Mouse (Mus musculus): ENCODE measurements at regions not wholly inside any gene's neighbourhood (a gene's known extent, or its start where the extent isn't known, plus 50 kb on each side); places are given as distances from the start of the nearest gene placed in this dataset.

DNA sequence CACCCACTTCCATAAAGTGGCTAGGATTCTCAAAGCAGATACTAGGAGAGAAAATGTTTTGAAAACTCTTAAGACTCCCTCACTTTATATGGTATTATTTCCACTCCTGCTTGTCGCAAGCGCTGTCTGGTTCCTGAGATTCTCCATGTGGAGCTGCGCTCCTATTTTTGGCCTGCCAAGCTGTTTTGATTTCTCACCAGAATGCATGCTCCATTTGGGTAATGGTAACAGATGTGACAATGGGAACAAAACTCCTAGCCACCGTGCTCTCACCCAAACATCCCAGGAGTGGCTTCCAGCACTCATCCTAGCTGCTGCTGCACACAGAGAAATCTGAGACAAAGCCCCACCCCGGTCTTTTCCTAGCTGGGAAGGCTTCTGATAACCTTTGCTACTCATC is 749.6 kb downstream of the Ntrk3 start:
- no peak for DNase-seq (ENCODE audit: low spot score in 2 of 2)

DNA sequence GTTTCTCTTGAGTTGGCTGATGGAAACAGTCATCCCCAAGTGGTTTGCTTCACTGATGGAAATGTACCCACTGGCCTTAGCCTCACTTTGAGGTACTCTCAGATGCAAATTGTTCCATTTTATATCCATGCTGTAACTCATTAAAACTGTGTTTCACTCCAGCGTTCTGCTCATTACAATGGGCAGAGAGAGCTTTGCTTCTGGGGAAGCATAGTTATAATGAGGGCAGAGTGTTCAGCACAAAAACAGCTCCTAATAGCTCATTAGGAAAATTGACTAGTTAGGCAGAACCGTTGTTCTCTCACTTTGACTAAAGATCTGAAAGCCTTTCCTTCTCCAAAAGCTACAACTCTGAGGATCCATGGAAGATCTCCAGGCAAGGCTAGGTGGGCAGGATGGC is 771.2 kb downstream of the Ntrk3 start:
- no peak for DNase-seq (ENCODE audit: low spot score in 2 of 2)

DNA sequence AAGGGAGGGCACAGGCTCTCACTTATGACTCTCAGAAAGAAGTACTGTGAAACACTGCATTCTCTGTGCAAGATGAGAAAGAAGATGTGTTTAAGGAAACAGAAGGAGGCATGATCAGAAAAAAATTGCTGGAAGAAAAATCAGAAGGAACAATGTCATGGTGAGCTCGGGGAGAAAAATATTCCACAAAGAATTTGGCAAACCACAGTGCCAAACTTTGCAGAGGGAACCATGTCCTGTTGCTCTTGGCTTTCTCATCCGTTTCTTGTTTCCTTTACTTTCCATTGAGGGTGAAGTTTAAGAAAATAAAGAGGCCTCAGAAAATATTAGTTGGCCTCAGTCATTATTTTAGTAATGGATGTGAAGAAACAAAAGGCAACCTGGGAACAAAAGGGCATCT is 804.4 kb downstream of the Ntrk3 start:
- DNase-seq (ENCODE audit: low spot score in 2 of 2): no peak

DNA sequence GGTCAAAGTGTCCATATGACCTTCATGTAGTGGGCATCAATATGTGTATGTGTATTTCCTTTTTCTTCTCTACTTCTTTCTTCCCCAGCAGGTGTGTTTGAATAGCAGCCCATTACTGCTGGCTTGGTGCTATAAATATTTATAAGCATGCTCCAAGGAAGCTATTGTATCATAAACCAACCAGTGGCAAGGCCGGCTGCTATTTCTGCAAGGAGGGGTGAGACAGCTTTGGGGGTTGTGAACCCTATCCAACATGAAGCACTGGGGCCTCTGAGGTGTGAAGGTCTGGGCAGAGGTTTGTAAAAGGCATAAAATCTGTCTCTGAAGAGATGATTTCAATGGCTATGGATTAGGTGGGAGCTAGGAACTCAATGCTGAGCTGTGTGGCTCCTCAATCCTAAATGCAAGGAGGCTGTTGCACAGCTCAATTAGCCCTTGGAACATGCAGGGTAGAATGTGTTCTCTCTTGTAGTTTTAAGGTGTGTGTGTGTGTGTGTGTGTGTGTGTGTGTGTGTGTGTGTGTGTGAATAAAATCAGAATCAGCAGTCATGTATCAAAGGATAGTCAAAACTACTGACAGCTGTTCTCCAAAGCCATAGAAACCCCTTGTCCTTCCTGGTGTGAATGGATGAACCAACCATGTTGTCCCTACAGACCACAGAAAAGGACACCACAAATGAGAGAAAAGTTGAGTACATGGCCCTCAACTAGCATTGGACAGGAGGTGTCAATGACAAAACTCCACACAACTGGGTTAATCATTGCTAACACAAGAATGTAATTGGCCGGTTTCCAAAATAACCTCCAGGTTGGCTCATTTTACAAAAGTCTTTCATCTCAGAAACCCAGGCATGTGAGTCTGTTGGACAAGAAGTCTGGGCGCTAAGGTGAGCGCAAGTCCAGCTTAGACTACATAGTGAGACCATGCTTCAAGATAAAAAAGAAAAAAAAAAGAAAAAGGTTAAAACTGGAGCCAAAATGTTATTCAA is 809.0 kb downstream of the Ntrk3 start:
- no peak for DNase-seq (ENCODE audit: low spot score in 2 of 2)

DNA sequence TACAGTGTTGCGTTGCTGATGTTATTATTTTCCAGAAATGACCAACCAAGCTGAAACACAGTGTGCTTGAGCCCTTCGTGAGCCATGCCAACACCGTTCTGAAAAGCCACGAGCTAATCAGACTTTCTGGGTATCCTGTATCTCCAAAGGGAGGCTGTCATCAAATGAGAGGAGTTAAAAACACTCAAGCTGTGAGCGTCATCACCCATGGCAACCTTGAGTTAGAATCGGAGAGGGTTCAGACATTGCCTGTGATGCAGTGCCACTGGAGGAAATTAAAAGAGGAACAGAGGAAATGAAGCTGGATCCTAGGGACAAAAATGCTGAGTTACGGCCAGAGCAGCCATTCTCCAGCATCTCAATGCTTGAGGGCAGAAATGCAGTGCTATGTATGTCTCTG is 838.6 kb downstream of the Ntrk3 start:
- no peak for DNase-seq (ENCODE audit: low spot score in 2 of 2)

DNA sequence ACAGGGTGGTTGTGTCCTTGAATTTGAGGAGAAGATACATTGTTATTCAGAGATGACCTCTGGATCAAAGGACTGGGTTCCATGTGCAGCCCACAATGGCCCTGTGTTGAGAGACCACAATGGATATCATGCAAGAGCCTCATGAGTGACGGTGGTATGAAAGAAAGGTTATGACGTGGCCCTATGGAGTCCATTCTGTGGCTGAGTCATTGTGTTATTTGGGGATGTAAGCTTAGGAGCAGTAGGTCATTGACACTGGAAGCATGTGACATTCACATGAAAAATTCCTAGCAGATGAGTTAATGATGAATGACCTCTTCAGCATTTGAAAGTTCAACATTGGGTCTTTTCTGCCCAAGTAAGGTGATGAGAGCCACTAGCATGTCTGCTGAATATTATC is 849.3 kb downstream of the Ntrk3 start:
- no peak for DNase-seq (ENCODE audit: low spot score in 2 of 2)

DNA sequence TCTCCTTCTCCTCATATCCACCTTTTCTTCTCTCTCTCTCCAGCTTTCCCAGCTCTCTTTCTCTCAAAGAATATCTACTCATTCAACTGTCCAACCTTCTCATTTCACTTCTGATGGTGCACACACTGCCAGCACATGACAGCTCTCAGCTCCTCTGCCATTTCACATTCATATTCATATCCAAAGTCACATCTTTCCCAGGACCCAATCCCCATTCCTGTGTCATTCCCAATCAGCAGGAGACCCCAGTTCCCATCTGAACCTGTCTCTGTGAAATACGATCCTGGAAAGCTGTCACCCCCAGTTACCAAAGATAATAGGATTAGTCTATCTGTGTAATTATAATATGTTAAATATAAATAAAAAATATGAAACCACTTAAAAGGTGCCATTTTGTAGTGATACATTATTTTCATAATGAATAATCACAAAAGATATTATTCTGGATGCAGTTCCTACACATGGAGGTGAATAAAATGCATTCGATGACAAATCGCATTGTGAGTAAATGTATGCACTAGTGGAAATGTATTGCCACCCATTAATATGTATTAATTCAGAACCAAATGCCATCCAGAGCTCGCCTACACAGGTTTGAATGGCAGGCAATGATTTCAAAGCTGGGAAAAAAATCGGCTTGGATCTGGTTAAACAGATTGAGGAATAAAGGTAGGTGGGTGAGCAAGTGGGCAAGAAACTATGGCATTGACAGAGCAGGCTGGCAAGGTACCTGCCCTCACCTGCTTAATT is 855.0 kb downstream of the Ntrk3 start:
- no peak for DNase-seq (ENCODE audit: low spot score in 2 of 2)

DNA sequence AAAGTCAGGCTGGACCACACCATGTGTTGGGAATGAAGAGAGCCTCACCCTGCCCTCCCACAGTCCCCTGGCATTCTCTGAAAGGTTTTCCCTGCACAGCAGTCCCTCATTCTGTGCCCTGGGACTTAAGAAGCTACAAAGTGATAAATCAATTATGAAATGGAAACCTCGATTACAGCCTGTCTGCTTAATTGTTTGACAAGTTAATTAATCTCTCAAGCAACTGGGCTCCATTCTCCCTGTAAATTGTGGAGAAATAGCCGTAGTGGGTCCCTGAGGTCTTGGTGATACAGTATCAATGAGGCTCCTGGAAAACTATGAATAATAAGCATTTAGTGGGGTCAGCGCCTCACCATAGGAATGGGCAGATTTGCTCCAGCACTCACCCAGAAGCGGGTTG is 870.3 kb downstream of the Ntrk3 start:
- DNase-seq (ENCODE audit: low spot score in 2 of 2): no peak

DNA sequence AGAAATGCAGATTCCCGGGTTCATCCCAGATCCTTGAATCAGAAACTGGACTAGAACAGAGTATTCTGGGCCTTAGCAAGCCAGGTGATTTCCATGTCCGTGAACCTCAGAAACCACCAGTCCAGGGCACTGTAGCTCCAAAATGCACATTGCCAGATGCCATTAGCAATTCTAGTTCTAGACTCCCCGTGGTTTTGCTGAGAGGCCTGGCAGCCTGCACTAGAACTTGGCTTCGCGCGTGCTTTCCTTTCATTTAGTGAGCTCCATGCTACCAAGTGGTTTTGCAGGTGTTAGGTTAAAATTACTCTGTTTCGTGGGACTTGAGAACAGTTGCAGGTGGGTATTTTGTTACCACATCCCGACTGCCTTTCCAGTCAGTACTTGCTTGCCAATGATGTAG is 876.0 kb downstream of the Ntrk3 start:
- DNase-seq (ENCODE audit: low spot score in 2 of 2): no peak

DNA sequence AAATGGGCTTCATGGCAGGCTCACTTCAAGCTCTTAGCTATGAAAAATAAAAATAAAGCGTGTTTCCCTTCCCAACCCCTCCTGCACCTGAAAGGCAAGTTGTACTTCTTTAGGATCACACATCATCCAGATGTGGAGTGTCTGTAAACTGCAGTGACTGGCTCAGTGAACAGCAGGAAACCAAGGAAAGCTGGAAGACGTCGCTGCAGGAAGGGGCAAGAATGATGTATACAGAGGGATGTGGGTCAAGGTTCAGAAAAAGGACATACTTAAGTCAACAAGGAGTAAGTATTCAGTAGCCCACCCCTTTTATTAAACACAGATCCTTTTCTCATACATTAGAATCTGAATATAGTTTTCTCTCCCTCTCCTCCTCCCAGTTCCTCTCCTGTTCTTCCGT is 879.4 kb downstream of the Ntrk3 start:
- DNase-seq (ENCODE audit: low spot score in 2 of 2): no peak

DNA sequence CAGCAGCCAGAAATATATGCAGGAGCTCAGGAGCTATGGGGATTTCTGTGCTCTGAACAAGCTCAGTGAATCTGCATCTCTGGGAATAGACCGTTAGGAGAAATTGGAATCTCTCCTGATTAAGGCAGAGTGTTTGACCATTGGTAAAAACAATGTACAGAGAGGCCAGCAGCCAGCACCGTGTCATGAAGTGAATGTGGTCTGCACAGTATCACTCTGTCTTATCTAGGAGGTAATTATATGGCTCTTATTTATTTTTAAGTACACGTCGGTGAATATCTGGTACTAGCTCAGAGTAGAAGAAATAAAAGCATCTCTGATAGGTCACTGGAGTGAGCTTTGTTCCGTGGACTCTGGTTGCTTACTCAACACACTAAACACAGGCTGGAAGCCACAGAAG is 879.8 kb downstream of the Ntrk3 start:
- no peak for DNase-seq (ENCODE audit: low spot score in 2 of 2)

DNA sequence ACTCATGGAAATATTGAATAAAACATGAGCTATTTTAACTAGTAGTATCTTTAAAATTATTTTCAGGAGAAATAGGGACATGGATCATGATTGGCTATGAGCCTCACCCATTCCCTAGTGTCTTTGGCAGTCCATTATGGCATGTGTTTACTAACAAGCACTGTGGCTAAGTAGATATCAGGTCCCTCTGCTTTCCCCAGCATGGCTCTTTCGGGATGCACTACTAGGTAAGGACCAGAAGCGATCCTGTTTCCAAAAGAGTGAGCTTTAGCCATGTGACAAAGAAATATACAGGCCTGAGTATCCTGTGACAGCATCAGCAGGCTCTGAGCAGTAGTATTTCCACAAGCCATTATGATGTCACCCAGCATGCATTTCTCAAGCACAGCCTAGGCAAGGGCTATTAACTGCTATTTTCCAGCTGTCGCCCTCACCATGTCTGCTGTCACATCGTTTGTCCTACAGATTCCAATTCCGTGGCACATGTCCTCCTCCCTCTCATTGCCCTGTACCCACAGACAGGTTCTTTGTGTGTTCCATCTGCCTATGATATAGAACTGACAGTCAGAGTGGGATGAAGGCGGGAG is 882.1 kb downstream of the Ntrk3 start:
- no peak for DNase-seq (ENCODE audit: low spot score in 2 of 2)

DNA sequence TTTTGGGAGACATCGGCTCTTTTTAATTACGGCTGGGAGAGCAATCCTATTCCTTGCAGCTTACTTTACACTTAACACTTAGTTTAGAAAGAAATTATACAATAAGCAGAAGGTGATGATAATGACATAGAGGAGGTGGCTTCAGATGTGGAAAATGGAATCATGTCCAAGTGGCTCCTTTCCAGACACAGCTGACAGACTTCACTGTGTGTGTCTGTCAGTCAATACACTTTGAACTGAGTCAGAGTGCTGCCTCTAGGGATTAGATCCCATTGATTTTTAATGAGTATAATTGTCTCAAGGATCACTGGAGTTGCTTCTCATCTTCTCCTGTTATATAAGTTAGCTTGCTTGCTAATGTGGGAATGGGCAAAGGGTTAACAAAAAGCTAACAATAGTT is 882.7 kb downstream of the Ntrk3 start:
- no peak for DNase-seq (ENCODE audit: low spot score in 2 of 2)

DNA sequence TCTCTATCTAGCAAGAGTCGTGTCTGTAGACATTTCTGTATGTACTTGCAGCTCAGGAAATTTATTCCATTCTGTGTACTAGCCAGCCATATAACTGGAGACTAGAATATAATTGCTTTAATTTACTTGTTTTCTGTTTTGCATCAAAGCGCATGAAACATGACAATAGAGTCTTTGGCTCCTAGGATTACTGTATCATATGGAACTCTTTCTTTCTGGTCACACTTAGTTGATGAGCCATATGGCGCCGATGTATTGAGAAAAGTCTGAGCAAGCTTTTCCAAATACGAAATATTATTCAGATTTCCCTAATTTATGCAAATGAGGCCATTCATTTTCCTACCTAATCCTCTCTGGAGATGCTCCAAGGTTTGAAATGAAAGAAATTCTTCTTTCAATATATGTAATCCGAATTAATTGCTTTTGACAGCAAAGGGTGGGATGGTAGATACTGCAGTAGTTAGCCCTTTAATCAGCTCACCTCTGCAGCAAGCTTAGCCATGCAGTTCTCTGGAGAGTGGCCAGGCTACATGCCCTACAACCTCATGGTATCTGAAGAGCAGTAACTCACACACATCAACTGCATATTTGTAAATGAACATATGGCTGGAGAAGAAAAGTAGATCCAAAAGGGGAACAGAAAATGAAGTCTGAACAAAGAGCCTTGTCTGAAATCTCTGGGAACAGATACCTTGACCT is 913.4 kb downstream of the Ntrk3 start:
- DNase-seq (ENCODE audit: low spot score in 2 of 2): no peak

DNA sequence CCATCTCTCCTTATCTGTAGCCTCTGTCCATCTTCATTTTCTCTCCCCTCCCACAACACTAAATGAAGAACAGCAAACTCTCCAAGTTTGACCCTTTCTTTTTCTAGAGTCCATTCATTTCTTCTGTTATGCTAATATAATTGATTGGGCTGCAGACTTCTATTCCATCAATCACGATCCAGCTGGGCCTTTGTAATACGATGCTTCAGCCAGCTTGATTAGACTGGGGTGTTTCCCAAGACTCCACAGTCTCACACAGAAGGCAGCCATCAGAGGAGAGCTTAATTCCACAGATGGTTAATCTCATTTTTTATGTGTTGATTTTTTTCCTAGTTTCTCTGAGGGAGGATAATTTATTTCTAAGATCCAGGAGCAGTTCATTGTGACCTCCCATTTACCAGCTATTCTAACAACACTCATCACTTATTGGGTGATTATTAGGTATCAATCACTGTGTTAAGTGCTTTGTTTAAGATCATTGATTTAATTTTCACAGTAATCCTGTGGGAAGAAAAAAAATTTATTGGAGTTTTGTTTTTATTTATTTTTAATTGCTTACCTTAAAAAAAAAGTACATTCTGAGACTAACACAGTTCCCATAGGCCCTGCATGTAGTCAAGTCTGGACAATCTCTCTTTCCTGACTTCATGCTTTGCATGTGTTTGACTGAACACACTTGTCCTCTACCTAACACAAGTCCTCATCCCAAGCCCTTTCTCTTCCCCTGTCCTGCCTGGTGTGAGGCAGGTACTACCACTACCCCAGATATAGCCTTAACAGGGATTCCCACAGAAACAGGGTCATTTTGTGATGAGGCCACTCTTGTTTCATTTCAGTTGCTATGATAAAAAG is 925.5 kb downstream of the Ntrk3 start:
- DNase-seq (ENCODE audit: low spot score in 2 of 2): no peak

DNA sequence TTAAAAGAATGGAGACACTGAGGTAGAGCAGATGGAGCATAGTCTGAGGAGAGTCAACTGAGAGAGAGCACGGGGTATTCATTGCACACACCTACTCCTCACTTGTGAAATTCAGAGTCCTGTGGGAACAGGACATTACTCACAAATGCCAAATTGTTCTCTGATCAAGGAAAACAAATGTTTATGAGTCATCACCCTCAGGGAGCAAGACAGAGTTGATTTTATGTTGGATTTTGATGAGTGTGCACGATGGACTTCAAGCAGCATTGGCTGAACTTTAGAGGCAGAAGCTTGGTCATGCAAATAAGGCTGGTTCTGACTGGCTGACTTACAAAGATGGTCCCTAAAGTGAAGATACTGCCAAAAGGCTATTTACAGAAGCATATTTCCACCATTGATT is 951.0 kb downstream of the Ntrk3 start:
- DNase-seq (ENCODE audit: low spot score in 2 of 2): no peak

DNA sequence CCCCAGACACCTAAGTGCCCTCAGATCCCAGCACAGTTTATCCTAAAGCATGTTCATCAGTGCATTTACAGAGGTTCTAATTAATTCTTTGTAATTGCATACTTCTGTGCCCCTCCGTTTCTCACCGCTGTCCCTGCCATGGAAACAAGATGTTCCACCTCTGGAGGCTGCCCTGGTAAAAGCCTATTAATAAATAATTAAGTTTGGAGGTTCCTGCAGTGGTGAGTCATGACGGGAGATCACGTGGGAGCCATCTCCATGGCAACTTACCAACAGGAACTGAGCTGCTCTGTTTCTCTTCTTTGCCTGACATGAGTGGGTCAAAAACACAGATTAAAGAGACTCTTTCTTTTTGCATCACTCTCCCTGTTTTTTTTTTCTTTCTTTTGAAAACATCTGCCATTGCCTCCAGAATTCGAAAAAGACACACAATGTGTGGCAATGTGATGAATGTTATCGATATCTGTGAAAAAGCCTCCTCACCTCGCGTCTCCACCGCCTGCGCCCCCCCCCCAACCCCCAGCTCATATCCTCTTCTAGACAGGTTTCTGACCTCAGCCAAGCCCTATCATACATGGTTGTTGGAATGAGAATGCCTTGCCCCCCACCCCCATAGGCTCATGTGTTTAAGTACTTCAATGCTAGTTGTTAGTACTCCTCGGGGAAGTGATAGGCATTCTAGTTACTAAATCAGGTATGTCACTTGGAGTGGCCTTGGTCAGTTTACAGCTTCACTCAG is 965.9 kb downstream of the Ntrk3 start:
- DNase-seq (ENCODE audit: low spot score in 2 of 2): no peak

DNA sequence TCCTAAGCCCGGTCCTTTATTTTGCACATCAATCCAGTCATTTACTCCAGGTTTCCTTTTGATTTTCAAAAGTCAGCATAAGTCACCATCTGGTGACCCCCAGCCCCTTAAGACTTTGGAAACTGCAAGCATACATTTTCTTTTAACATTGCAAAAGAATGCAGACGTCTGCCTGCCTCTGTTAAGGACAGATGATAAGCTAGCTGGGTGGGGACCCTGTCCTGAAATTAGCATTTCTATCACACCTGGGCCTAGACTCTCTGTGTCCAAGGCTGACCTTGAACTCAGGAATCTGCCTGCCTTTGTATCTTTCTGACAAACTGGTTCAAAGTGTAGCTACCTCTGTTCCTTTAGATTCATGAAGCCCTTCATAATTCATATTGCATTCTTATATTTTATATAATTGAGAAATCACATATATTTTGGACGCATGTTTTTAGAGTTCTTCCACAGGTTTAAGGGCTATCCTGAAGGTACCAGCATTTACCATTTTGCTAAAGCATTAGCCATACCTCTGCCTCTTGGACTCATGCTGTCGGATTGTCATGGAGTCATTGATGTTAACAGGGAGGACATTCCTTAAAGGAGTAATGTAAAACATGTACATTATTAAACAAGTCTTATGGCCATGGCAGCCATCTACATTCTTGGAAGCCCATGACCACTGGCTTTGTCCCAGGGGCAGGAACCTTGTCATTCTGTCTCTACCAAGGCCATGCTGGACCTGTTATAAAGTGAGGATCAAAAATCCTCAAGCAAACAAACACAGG is 998.6 kb downstream of the Ntrk3 start:
- DNase-seq (ENCODE audit: low spot score in 2 of 2): no peak

Data from gastrocnemius, adult 8-10 months (tissue).